Comparison of ENCODE assay signal across 1 mouse cellular context in genomic region chr19:45782315-45783001, GRCm38 (mm10).
TF ChIP-seq lines count a peak whose summit lies in the region.

No protein-coding gene starts in this region.

TF ChIP-seq in MEL, 35 proteins besides CTCF, POLR2A, EP300 and RAD21 (continued from another document):
- 0 out of 2 replicates have a peak, but pooled peaks have one; percentile 30 for TF ChIP-seq MAX (IDR thresholded peaks at IDR 0.05; ENCODE audit: low read length)
- no peak for TF ChIP-seq NRF1 (IDR thresholded peaks at IDR 0.05; ENCODE audit: insufficient read depth, low read depth, low read length, poor library complexity, severe bottlenecking)
- peak; percentile 64; the same call in 1 of the 2 replicates for TF ChIP-seq ZNF384 (IDR thresholded peaks at IDR 0.05; ENCODE audit: low read depth, low read length)
- TF ChIP-seq RCOR1 (IDR thresholded peaks at IDR 0.05; ENCODE audit: low read depth, low read length) = peak; percentile 57
- TF ChIP-seq BHLHE40 (IDR thresholded peaks at IDR 0.05; ENCODE audit: borderline replicate concordance, low read depth, low read length) = peak; percentile 43; the same call in 1 of the 2 replicates
- TF ChIP-seq MXI1 (IDR thresholded peaks at IDR 0.05; ENCODE audit: low read depth, low read length) = peak; percentile 72
